Mouse (Mus musculus) hindbrain, embryonic 12.5 days (tissue): ENCODE data around the gene Tmsb4x. TPM values are rescaled to one million over a fixed set of nuclear protein-coding genes. Genes with fewer than 3 reads are reported as not detected.

Experiments used
- ATAC-seq: fragments of 200-750 bp; cut with Nextera tagmentation; 2 replicates; pipeline ENCODE4 v1.8.0; 2017; ENCODE audit warnings: moderate TSS enrichment; ENCODE audit not compliant: low FRiP score
- H3K27ac ChIP-seq: fragments of 300-500 bp; sonication (generic); 2 replicates; pipeline ENCODE4 v1.5.1; 2016; ENCODE audit warnings: mild to moderate bottlenecking
- H3K27me3 ChIP-seq: fragments of 300-500 bp; sonication (generic); 2 replicates; pipeline ENCODE4 v1.6.1; 2016; ENCODE audit warnings: mild to moderate bottlenecking
- H3K36me3 ChIP-seq: fragments of 300-500 bp; sonication (generic); 2 replicates; pipeline ENCODE4 v1.6.1; 2016; ENCODE audit warnings: mild to moderate bottlenecking
- H3K4me1 ChIP-seq: fragments of 300-500 bp; sonication (generic); 2 replicates; pipeline ENCODE4 v1.6.1; 2016
- H3K4me2 ChIP-seq: fragments of 300-500 bp; sonication (generic); replicated peaks from 2 replicates; pipeline ENCODE4 v1.6.1; 2016; ENCODE audit warnings: mild to moderate bottlenecking
- H3K4me3 ChIP-seq: fragments of 300-500 bp; sonication (generic); 2 replicates; pipeline ENCODE4 v1.5.1; 2016; ENCODE audit warnings: mild to moderate bottlenecking
- H3K9ac ChIP-seq: fragments of 300-500 bp; sonication (generic); 2 replicates; pipeline ENCODE4 v1.6.1; 2016; ENCODE audit warnings: mild to moderate bottlenecking, moderate library complexity
- H3K9me3 ChIP-seq: fragments of 300-500 bp; sonication (generic); replicated peaks from 2 replicates; pipeline ENCODE4 v1.6.1; 2016; ENCODE audit warnings: mild to moderate bottlenecking
- WGBS: fragments of 180-500 bp; shearing (Covaris S2); methylation state at CpG from one replicate; pipeline ENCODE4 v1.1.7; 2016; 5-methylcytosine and 5-hydroxymethylcytosine counted together
- polyA plus RNA-seq: library from polyadenylated mRNA; unstranded; fragments of >200 nt; fragmentation: Nextera tagmentation; extraction: Ambion mirVana; gene quantifications from 2 replicates; pipeline ENCODE4 v1.2.1, GENCODE M21; 2016

Gene Tmsb4x
- polyA plus RNA-seq, 1 experiment from 2014 or later, result 5,703 TPM

DNA sequence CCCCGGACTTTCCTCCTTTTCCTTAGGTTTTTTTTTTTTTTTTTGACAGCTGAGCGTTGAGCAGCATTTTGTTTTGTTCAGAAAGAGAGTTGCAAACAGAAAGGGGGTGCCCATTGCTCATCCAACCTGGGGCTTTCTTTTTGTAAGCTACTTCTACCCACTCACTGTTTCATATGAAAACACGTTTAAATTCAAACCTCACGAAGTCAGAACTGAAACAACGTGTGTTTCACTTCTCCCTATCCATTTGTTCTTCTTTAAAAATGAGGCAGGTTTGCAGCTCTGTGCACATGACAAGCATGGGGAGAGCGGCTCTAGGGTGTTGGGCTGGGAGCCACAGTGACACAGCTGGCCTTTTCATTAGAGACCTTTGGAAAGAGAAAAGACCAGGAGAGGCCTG lies 33.8 kb downstream of the Tmsb4x start:
- no peak overlapping the region for H3K4me2 ChIP-seq
- 86% methylated on average over 6 of the region's 6 CpGs for WGBS
- peaks cover 36% of the 10 kb centered on the region for H3K27me3 ChIP-seq
- no peak overlapping the region for H3K4me3 ChIP-seq
- no peaks in the 10 kb centered on the region for H3K9me3 ChIP-seq
- H3K4me1 ChIP-seq, result no peaks in the 10 kb centered on the region
- no peak for ATAC-seq
- no peak overlapping the region for H3K9ac ChIP-seq
- H3K36me3 ChIP-seq, result no peaks in the 10 kb centered on the region
- H3K27ac ChIP-seq, result no peak overlapping the region

DNA sequence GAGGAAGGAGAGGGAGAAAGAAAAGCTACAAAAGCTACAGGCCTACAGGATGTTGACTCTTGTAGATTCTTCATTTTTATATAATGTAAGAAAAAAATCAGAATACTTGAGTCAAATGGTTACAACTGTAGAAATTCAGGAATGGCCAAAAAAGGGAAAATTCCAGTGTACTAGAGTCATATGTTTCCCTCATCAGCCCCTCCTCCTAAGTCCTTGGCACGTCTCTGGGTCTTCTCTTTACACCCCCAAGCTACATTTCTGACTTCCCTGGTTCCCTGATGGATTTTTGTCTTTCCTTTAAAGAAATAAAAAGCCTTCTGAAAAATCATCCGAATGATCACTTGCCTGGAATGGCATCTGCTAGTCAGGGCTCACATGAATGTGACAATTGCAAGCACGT lies 34.8 kb downstream of the Tmsb4x start:
- ATAC-seq, result no peak
- H3K4me2 ChIP-seq, result no peak overlapping the region
- WGBS, result 73% methylated on average over 3 of the region's 3 CpGs
- no peaks in the 10 kb centered on the region for H3K36me3 ChIP-seq
- no peak overlapping the region for H3K9ac ChIP-seq
- H3K4me1 ChIP-seq, result no peaks in the 10 kb centered on the region
- no peak overlapping the region for H3K4me3 ChIP-seq
- peaks cover 31% of the 10 kb centered on the region for H3K27me3 ChIP-seq
- H3K9me3 ChIP-seq, result no peaks in the 10 kb centered on the region
- H3K27ac ChIP-seq, result no peak overlapping the region

DNA sequence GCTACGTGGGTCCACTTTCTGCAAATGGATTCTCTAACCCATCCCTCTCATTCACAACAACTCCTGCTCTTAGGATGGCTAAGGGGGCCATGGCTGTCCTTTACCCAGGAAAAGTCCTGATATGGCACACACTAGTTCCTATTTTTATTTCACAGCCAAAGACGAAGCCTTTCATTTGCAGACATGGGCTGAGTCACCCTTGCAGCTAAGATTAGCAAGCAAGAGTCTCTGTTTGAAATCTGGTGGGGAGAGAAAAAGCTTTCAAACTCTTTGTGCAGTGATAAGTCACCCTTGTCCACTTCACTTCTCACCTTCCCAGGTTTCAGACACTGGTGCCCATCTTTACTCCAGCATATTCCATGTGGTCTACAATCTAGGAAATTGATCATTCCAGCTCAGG lies 36.9 kb downstream of the Tmsb4x start:
- Histone ChIP-seq H3K27me3 (peaks cover 40% of the 10 kb centered on the region), H3K4me2 (no peak overlapping the region), H3K27ac (no peak overlapping the region), H3K4me1 (no peaks in the 10 kb centered on the region), H3K36me3 (no peaks in the 10 kb centered on the region), H3K9ac (no peak overlapping the region), H3K4me3 (no peak overlapping the region), H3K9me3 (no peaks in the 10 kb centered on the region)
- no peak for ATAC-seq
- WGBS, result 71% methylated on average over 2 of the region's 2 CpGs

DNA sequence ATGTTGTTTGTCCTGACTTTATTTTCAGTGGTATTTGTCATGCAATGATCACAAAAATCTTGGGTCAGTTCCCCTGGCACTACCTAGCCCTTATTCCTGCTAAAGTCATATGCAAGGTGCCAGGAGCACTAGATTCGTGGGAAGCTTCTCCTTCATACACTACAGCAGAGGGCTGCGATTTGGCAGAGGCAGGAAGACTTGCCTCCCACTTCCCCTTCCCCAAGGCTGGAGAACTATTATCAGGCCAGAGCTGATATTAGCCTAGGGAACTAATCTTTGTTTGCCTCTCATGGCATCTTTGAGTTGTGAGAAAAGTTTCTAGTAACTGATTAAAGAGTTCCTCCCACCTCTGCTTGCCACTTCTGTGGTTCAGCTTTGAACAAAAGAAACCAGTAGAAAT lies 37.8 kb downstream of the Tmsb4x start:
- no peaks in the 10 kb centered on the region for H3K9me3 ChIP-seq
- WGBS, result 79% methylated on average over 2 of the region's 2 CpGs
- ATAC-seq, result no peak
- no peaks in the 10 kb centered on the region for H3K4me1 ChIP-seq
- H3K4me2 ChIP-seq, result no peak overlapping the region
- H3K27me3 ChIP-seq, result peaks cover 43% of the 10 kb centered on the region
- no peak overlapping the region for H3K4me3 ChIP-seq
- no peak overlapping the region for H3K27ac ChIP-seq
- H3K9ac ChIP-seq, result no peak overlapping the region
- H3K36me3 ChIP-seq, result no peaks in the 10 kb centered on the region

DNA sequence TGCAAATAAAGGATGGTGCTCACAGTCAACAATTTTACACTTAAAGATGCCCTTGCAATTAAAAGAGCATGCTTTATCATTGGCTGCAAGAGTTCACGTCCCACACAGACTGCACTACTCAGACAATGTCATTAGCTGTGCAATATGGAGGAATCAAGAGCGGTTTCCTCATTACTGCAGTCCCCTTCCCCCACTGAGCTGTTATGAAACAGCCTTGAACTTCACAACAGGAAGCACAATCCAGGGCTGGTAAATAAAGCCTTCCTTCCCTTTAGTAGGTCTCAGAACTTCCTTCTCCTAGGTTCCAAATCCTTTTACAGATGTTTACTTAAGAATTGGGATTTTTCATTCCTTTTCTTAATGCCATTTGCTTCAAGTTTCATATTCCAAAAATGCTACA lies 41.8 kb downstream of the Tmsb4x start:
- Histone ChIP-seq H3K4me2 (no peak overlapping the region), H3K4me3 (no peak overlapping the region), H3K27ac (no peak overlapping the region), H3K9ac (no peak overlapping the region), H3K4me1 (no peaks in the 10 kb centered on the region), H3K36me3 (no peaks in the 10 kb centered on the region), H3K9me3 (no peaks in the 10 kb centered on the region), H3K27me3 (peaks cover 43% of the 10 kb centered on the region)
- ATAC-seq, result no peak
- 60% methylated on average over 2 of the region's 2 CpGs for WGBS

DNA sequence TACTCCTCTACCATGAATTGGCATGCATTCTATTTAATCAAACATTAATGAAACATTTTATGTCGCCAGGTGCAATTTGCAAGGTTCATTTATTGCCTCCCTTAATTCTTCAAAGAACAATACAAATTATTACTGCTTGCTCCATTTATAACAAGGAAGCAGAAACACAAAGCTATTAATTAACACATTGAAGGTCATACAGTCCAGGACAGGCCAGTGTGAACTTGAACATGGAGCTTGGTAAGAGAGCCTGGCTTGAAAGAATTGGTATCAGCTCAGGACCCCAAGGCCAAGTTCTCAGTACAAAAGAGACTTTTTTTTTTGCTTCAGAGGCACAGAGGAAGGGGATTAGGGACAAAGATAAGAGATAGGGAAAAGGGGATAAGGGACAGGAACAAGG lies 43.1 kb downstream of the Tmsb4x start:
- ATAC-seq, result no peak
- H3K9ac ChIP-seq, result no peak overlapping the region
- no peaks in the 10 kb centered on the region for H3K36me3 ChIP-seq
- peaks cover 38% of the 10 kb centered on the region for H3K27me3 ChIP-seq
- no peak overlapping the region for H3K4me2 ChIP-seq
- no peaks in the 10 kb centered on the region for H3K9me3 ChIP-seq
- H3K4me3 ChIP-seq, result no peak overlapping the region
- H3K27ac ChIP-seq, result no peak overlapping the region
- WGBS, result 93% methylated on average over 1 of the region's 1 CpGs
- no peaks in the 10 kb centered on the region for H3K4me1 ChIP-seq

DNA sequence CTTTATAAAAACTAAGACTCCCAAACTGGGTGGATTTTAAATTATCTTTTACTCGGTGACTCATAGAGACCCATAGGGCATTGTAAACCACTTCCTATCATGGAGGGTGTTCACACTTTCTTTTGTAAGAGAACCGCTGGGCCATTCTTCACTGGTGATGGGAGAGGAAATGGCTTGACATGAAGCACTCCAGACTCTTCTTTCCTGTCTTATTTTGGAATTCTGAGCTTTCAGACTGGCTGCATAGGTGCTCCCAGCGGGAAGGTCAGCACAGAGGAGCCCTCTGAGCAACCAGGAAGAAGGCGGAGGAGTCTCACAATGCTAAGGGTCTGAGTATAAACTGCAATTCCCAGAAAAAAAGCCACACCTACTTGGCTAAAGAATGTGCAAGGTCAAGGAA lies 51.4 kb downstream of the Tmsb4x start:
- WGBS, result 82% methylated on average over 4 of the region's 4 CpGs
- H3K4me2 ChIP-seq, result no peak overlapping the region

More for the DNA sequence above, 51.4 kb downstream of the Tmsb4x start:
- Histone ChIP-seq H3K9ac (no peak overlapping the region), H3K4me1 (no peaks in the 10 kb centered on the region), H3K9me3 (no peaks in the 10 kb centered on the region), H3K4me3 (no peak overlapping the region), H3K27ac (no peak overlapping the region), H3K36me3 (no peaks in the 10 kb centered on the region), H3K27me3 (peaks cover 35% of the 10 kb centered on the region)
- no peak for ATAC-seq

Other genes starting within 250 kb of the Tmsb4x start
- gene Tlr8, start 55.0 kb upstream of the Tmsb4x start, polyA plus RNA-seq, result 0.09 and 0.27 TPM in 2 replicates
- 0.34 and 1.1 TPM in 2 replicates for gene Tlr7, start 121.2 kb upstream of the Tmsb4x start, polyA plus RNA-seq
- gene Prps2, start 173.4 kb upstream of the Tmsb4x start, polyA plus RNA-seq, result 12.7 and 14.6 TPM in 2 replicates